Mouse (Mus musculus) spleen, adult 2 months (tissue): Measurements from ENCODE around the gene Plekhg5. TPM values are rescaled to one million over a fixed set of nuclear protein-coding genes. Genes with fewer than 3 reads are reported as not detected.
A peak's percentile ranks its signal among the peaks of the same experiment; 100 is the strongest.

Experiments
- DNase-seq, 2 experiments: peaks; one replicate each; pipeline versions ENCODE4 v3.0.0 to v3.0.0-alpha.2; 2012 to 2021; ENCODE audit warnings: low spot score in 2 of 2, low read depth in 1 of 2
- H3K27ac ChIP-seq: fragments of 200-500 bp; 2 replicates; pipeline ENCODE4 v1.5.1; 2012; ENCODE audit warnings: low read length, inconsistent platforms; ENCODE audit not compliant: insufficient read depth
- H3K27me3 ChIP-seq: fragments of 200-500 bp; 2 replicates; pipeline ENCODE4 v1.6.1; 2012; ENCODE audit warnings: mild to moderate bottlenecking, moderate library complexity, low read length, inconsistent platforms; ENCODE audit not compliant: control insufficient read depth, insufficient read depth
- H3K36me3 ChIP-seq: fragments of 200-500 bp; 2 replicates; pipeline ENCODE4 v1.6.1; 2012; ENCODE audit warnings: mild to moderate bottlenecking, low read length, inconsistent platforms; ENCODE audit not compliant: control insufficient read depth, insufficient read depth
- H3K4me1 ChIP-seq: fragments of 200-500 bp; 2 replicates; pipeline ENCODE4 v1.6.1; 2011; ENCODE audit warnings: inconsistent platforms; ENCODE audit not compliant: control insufficient read depth, insufficient read depth, insufficient read length
- H3K4me3 ChIP-seq: fragments of 200-500 bp; 2 replicates; pipeline ENCODE4 v1.5.1; 2011; ENCODE audit warnings: mild to moderate bottlenecking, inconsistent platforms; ENCODE audit not compliant: insufficient read depth, insufficient read length; ENCODE audit errors: extremely low read depth
- CTCF ChIP-seq: fragments of 200-500 bp; IDR thresholded peaks from 2 replicates; pipeline ENCODE4 v1.5.1; 2011; ENCODE audit warnings: mild to moderate bottlenecking, inconsistent platforms; ENCODE audit not compliant: insufficient read depth, insufficient read length, insufficient replicate concordance; ENCODE audit errors: extremely low read depth
- POLR2A ChIP-seq: fragments of 200-500 bp; IDR thresholded peaks from 2 replicates; pipeline ENCODE4 v1.6.1; 2011; ENCODE audit warnings: low read depth, low read length, inconsistent platforms
- WGBS: fragments of 180-500 bp; shearing (Covaris S2); methylation state at CpG from one replicate; pipeline ENCODE4 v1.1.7; 2018; 5-methylcytosine and 5-hydroxymethylcytosine counted together
- polyA plus RNA-seq: library from polyadenylated mRNA; depleted of rRNA; stranded (reverse); fragments of >200 nt; gene quantifications from 2 replicates; pipeline ENCODE4 v1.2.3, GENCODE M21; 2012

Gene Plekhg5
- polyA plus RNA-seq, 1 experiment: 13.1 TPM

- H3K36me3 ChIP-seq: no peaks in the 10 kb centered on the region
- DNase-seq: peak in 1 of 2 experiments; percentile 27
- 0 out of 2 replicates have a peak overlapping the region, but pooled peaks have one; percentile 21 for H3K27ac ChIP-seq
- peaks cover 9% of the 10 kb centered on the region for H3K27me3 ChIP-seq
- H3K4me1 ChIP-seq: no peaks in the 10 kb centered on the region; the same call in none of the 2 replicates
- no peak for TF ChIP-seq POLR2A
- no peak for TF ChIP-seq CTCF
- H3K4me3 ChIP-seq: peak overlapping the region; percentile 77
- WGBS: under 1% methylated on average over 64 of the region's 92 CpGs
Measured at GRCm38 (mm10) chr4:152086505-152087210, 14.4 kb downstream of the Plekhg5 start.

DNA sequence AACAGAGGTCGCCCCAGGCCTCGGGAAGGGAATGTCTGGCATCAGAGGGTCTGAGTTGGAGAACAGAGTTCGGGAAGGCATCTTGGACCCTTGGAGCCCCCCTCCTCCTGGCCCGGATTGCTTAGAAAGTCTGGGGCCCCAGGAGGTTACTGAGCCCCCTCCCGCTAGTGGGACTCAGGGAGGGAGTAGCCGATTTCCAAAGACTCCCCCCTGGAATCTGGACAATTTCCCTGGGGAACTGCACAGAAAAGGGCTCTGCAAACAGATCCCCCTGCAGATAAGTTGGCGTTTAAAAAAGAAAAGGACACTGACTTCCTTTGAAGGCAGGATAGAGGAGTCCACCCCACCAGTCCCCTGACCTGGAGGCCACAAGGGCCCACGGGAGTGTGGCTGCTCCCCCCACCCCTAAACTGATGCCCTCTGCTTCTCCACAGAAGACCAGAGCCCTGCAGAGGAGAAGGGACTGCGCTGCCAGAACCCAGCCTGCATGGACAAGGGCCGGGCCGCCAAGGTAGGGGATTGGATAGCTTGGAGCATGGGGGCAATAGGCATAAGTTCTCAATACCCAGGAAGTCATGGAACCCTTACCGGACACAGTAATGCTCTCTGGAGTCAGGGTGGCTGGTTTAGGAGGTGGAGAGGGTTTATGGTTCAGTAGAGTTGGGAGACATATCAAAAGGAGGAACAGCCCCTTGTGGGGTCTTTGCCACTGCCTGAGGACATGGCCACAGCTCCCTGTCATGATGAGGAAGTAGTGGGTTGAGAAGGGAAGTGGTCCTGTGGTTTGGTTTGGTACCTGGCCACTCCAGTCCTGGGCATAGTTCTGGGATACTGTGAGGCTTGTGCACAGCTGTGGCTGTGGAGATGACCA, 15.1 kb downstream of the Plekhg5 start:
- H3K27me3 ChIP-seq: peaks cover 9% of the 10 kb centered on the region
- H3K27ac ChIP-seq: no peak overlapping the region
- H3K4me3 ChIP-seq: peak overlapping the region; percentile 77; the same call in 1 of the 2 replicates
- WGBS: 6% methylated on average over 12 of the region's 12 CpGs
- no peak for TF ChIP-seq CTCF
- TF ChIP-seq POLR2A: no peak
- H3K36me3 ChIP-seq: no peaks in the 10 kb centered on the region
- DNase-seq: no peak
- no peaks in the 10 kb centered on the region; the same call in none of the 2 replicates for H3K4me1 ChIP-seq

GRCm38 (mm10) chr4:152088133-152088532, 15.8 kb downstream of the Plekhg5 start:
- H3K36me3 ChIP-seq: no peaks in the 10 kb centered on the region
- WGBS: 41% methylated on average over 4 of the region's 4 CpGs
- no peak overlapping the region for H3K4me3 ChIP-seq
- H3K27ac ChIP-seq: no peak overlapping the region
- DNase-seq: no peak
- peaks cover 9% of the 10 kb centered on the region for H3K27me3 ChIP-seq
- no peak for TF ChIP-seq CTCF
- no peak for TF ChIP-seq POLR2A
- H3K4me1 ChIP-seq: no peaks in the 10 kb centered on the region; the same call in none of the 2 replicates

- H3K4me3 ChIP-seq: no peak overlapping the region
- TF ChIP-seq CTCF (no peak), POLR2A (no peak)
- WGBS: 71% methylated on average over 8 of the region's 8 CpGs
Measured at GRCm38 (mm10) chr4:152088556-152089120, 16.3 kb downstream of the Plekhg5 start.

DNA sequence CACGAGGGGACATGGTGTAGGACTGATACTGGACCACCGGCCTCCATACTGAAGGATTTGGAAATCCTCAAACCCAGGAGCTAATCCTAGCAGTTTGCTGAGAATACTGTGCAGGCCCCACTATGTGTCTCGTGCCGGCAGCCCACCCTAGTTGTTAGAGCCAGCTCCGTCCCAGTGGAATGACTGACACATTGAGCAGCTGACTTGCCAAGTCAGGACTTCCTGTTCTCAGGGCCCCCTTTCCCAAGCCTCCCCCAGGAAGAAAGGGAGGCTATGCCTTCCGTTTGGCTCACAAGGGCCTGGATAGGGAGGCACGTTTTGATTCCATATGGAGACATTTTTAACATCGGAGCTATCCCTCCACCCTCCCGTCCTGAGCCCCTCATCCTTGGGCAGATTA, 17.9 kb downstream of the Plekhg5 start:
- WGBS: 90% methylated on average over 9 of the region's 9 CpGs
- no peak for TF ChIP-seq CTCF
- no peak for TF ChIP-seq POLR2A

More at GRCm38 (mm10) chr4:152088556-152089120, 16.3 kb downstream of the Plekhg5 start:
- no peaks in the 10 kb centered on the region for H3K36me3 ChIP-seq
- H3K27me3 ChIP-seq: peaks cover 9% of the 10 kb centered on the region
- DNase-seq: no peak
- H3K4me1 ChIP-seq: no peaks in the 10 kb centered on the region; the same call in none of the 2 replicates
- H3K27ac ChIP-seq: no peak overlapping the region

GRCm38 (mm10) chr4:152092751-152093293, 20.5 kb downstream of the Plekhg5 start:
- 58% methylated on average over 8 of the region's 8 CpGs for WGBS
- Histone ChIP-seq H3K36me3 (no peaks in the 10 kb centered on the region), H3K4me1 (no peaks in the 10 kb centered on the region; the same call in 1 of the 2 replicates), H3K27me3 (no peaks in the 10 kb centered on the region), H3K27ac (no peak overlapping the region), H3K4me3 (no peak overlapping the region)
- no peak for DNase-seq
- no peak for TF ChIP-seq CTCF
- TF ChIP-seq POLR2A: no peak

More for the DNA sequence above, 17.9 kb downstream of the Plekhg5 start:
- H3K36me3 ChIP-seq: no peaks in the 10 kb centered on the region
- H3K27ac ChIP-seq: no peak overlapping the region
- DNase-seq: no peak
- H3K4me3 ChIP-seq: no peak overlapping the region
- peaks cover 8% of the 10 kb centered on the region for H3K27me3 ChIP-seq
- no peaks in the 10 kb centered on the region; the same call in none of the 2 replicates for H3K4me1 ChIP-seq
